Mouse (Mus musculus) forebrain, embryonic 15.5 days (tissue): ENCODE results near the gene H2afy2. TPM values are rescaled to one million over a fixed set of nuclear protein-coding genes. Genes with fewer than 3 reads are reported as not detected.

Experiments used
- ATAC-seq: fragments of 200-750 bp; cut with Nextera tagmentation; replicated peaks from 2 replicates; pipeline ENCODE4 v1.8.0; 2017; ENCODE audit warnings: mild to moderate bottlenecking, moderate TSS enrichment, moderate library complexity
- H3K27ac ChIP-seq: fragments of 300-500 bp; sonication (generic); replicated peaks from 2 replicates; pipeline ENCODE4 v1.5.1; 2015; ENCODE audit warnings: mild to moderate bottlenecking, inconsistent platforms
- H3K27me3 ChIP-seq: fragments of 300-500 bp; sonication (generic); 2 replicates; pipeline ENCODE4 v1.6.1; 2015; ENCODE audit warnings: inconsistent platforms
- H3K36me3 ChIP-seq: fragments of 300-500 bp; sonication (generic); 2 replicates; pipeline ENCODE4 v1.6.1; 2015; ENCODE audit warnings: mild to moderate bottlenecking, inconsistent platforms
- H3K4me1 ChIP-seq: fragments of 300-500 bp; sonication (generic); 2 replicates; pipeline ENCODE4 v1.6.1; 2015; ENCODE audit warnings: inconsistent platforms
- H3K4me2 ChIP-seq: fragments of 300-500 bp; sonication (generic); replicated peaks from 2 replicates; pipeline ENCODE4 v1.6.1; 2015; ENCODE audit warnings: mild to moderate bottlenecking, inconsistent platforms
- H3K4me3 ChIP-seq: fragments of 300-500 bp; sonication (generic); 2 replicates; pipeline ENCODE4 v1.5.1; 2015; ENCODE audit warnings: mild to moderate bottlenecking, inconsistent platforms
- H3K9ac ChIP-seq: fragments of 300-500 bp; sonication (generic); replicated peaks from 2 replicates; pipeline ENCODE4 v1.6.1; 2015; ENCODE audit warnings: mild to moderate bottlenecking, inconsistent platforms
- H3K9me3 ChIP-seq: fragments of 300-500 bp; sonication (generic); 2 replicates; pipeline ENCODE4 v1.6.1; 2016; ENCODE audit warnings: inconsistent platforms
- WGBS: fragments of 180-500 bp; shearing (Covaris S2); methylation state at CpG from one replicate; pipeline ENCODE4 v1.1.7; 2015; ENCODE audit warnings: mixed read lengths; 5-methylcytosine and 5-hydroxymethylcytosine counted together
- polyA plus RNA-seq: library from polyadenylated mRNA; unstranded; fragments of >200 nt; fragmentation: Nextera tagmentation; extraction: Ambion mirVana; gene quantifications from 2 replicates; pipeline ENCODE4 v1.2.1, GENCODE M21; 2015

The H2afy2 gene
- polyA plus RNA-seq, 1 experiment from 2014 or later = 312 TPM

DNA sequence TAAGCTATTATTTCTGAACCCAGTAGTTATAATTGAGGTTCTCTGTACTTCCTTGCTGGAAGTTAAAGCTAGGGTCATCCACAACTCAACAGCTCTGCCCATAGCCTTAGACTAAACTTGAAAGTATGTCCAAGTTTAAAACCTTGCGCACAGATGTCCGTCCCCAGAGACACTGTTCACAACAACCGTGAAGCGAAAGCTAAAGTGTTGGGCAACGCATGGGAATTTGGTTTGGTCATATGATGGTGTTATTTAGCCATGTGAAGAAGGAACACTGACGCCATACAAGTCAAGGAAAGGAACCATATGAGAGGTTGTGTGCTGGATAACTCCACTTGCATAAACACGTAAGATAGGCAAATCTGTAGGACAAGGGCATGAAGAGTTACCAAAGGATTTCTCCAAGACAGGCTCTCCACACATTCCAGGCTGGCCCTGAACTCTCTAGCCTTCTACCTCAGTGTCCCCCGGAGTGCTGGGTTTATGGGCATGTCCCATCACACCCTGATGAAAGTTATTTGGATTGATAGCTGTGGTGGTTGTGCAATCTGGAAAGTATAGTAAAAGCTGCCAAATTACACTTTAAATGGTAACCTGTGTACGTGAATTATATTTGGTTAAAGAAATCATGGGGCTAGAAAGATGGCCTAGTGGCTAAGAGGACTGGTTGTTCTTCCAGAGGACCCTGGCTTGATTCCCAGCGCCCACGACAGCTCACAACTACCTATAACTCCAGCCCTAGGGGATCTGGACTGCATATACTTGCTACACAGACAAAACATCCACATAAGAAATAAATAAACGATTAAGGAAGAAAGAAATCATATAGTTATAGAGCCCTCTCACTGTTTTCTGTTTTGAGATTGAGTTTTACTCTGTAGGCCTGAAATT, 66.3 kb downstream of the H2afy2 start:
- Histone ChIP-seq H3K4me3 (no peak overlapping the region), H3K27ac (no peak overlapping the region), H3K4me1 (peaks cover 8% of the 10 kb centered on the region; the same call in 1 of the 2 replicates), H3K9ac (no peak overlapping the region), H3K27me3 (no peaks in the 10 kb centered on the region), H3K36me3 (no peaks in the 10 kb centered on the region), H3K4me2 (no peak overlapping the region), H3K9me3 (no peaks in the 10 kb centered on the region)
- no peak for ATAC-seq
- WGBS = 90% methylated on average over 12 of the region's 12 CpGs

DNA sequence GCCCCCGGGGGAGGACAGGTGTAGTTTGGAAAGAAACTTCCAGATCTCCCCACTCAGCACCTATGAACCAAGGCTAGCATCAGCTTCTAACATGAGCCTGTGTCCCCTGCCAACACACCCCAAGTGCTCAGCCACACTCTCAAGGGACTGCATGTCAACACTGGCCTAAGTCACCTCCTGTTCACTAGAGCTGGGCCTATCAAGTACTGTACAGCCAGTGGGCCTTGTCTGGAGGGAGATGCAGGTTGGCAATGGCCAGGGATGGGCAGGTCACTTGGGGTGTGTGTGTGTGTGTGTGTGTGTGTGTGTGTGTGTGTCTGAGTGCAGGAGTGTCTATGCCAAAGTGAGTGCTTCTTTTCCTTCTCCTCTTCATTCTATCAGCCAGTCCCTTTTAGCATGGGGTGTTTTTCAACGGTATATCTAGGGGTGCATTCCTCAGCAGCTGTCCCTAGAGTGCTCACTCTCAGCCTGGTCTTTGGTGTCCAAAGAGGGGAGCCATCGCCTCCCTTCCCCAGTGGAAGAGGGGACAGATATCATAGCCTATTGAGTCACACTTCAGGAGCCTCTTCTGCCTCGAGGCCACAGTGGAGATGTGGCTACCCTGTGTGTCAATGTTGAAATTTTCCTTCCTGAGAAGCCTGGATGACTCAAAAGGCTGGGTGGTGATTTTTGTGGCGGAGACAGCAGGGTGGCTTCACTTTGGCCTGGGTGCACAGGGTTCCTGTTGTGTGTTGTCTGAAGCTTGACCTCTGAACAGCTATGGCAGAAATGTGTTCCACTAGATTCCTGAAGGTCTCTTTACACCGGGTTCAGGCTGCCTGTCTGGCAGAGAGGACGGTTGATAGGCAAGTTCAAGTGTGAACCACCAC, 67.7 kb downstream of the H2afy2 start:
- no peaks in the 10 kb centered on the region for H3K27me3 ChIP-seq
- no peak overlapping the region for H3K4me3 ChIP-seq
- H3K4me2 ChIP-seq = peak overlapping the region; percentile 65; the same call in 1 of the 2 replicates
- no peak overlapping the region for H3K9ac ChIP-seq
- no peaks in the 10 kb centered on the region for H3K9me3 ChIP-seq
- ATAC-seq = no peak
- H3K4me1 ChIP-seq = peaks cover 8% of the 10 kb centered on the region; the same call in 1 of the 2 replicates
- WGBS = 79% methylated on average over 7 of the region's 7 CpGs
- no peaks in the 10 kb centered on the region for H3K36me3 ChIP-seq
- no peak overlapping the region for H3K27ac ChIP-seq

DNA sequence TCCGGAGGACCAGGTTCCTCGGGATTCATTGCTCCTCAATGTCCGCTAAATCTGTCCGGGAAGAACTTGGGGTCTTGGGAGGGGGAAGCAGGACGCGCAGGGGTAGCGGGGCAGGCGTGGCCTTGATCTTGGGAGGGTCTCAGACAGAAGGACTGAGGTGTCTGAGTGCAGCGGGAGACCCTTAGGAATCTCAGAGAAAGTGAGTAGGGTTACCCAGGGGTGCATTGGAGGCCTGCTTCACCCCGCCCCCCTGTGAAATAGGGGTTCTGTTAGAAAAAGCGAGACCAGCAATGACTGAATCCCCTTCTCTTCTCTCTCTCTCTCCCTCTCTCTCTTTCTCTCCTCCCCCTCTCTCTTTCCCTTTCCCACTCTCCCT, 68.5 kb downstream of the H2afy2 start:
- Histone ChIP-seq H3K9ac (peak overlapping the region; percentile 36), H3K4me2 (peak overlapping the region; percentile 65), H3K27me3 (no peaks in the 10 kb centered on the region), H3K4me3 (peak overlapping the region; percentile 45), H3K9me3 (no peaks in the 10 kb centered on the region), H3K27ac (no peak overlapping the region), H3K4me1 (peaks cover 8% of the 10 kb centered on the region; the same call in 1 of the 2 replicates), H3K36me3 (no peaks in the 10 kb centered on the region)
- 6% methylated on average over 11 of the region's 11 CpGs for WGBS
- peak; percentile 58 for ATAC-seq

DNA sequence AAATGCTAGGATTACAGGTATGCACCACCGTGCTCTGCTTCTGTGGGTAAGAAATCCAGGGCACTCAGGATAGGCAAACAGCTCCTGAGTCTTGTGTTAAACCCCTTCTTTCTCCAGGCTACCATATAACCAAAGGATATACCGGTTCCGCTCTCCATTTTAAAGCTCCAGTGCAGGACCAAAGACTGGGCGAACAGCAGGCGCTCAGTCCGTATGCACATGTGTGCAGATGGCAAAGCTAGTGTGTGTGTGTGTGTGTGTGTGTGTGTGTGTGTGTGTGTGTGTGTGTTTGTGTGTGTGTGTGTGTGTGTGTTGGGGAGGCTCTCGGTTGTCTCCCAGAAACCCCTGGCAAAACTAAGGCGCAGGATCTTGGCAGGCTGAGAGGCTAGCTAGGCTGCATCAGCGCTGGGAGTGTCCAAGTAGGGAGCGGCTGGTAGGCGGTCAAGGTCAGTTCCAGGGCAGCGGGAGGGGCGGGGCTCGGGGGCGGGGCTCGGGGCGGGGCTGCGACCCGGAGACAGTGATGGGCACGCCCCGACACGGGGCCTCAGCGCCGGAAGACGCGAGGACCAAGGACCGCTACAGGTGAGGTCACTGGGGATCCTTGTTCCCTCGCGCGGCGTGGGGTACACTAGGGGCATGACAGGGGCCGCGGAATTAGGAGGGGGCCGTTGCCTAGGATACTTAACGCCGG, 69.0 kb downstream of the H2afy2 start, which contains the start of gene Aifm2:
Gene Aifm2, plus strand, starts transcription at position 493 of the 691 bp plus-strand sequence.
- Histone ChIP-seq H3K27ac (no peak within 1 kb of the TSS), H3K27me3 (no peaks in the 10 kb centered on the region), H3K9me3 (no peaks in the 10 kb centered on the region), H3K4me2 (peak within 1 kb of the TSS; percentile 65), H3K4me3 (peak within 1 kb of the TSS; percentile 45), H3K36me3 (no peaks in the 10 kb centered on the region), H3K9ac (peak within 1 kb of the TSS; percentile 36), H3K4me1 (peaks cover 8% of the 10 kb centered on the region; the same call in 1 of the 2 replicates)
- 19% methylated on average over 23 of the region's 36 CpGs for WGBS
- peak; percentile 58; the same call in 1 of the 2 replicates for ATAC-seq

DNA sequence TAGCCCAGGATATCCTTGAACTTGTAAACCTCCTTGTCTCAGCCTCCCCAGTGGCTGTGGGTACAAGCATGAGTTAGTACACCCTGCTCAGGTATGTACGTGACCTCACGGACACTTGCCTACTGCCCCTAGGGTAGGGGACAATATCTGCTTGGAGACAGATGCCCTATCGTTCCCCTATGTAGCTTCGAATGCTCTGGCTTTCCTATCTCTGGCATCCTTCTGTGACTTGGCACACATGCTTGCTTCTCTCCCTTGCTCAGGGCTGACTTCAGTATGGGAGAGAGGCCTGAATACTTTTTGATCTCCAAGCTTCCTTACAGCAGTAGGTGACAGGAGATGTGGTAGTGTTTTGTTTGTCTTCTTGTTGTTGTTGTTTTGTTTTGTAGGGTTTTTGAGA, 69.8 kb downstream of the H2afy2 start:
- no peaks in the 10 kb centered on the region for H3K27me3 ChIP-seq
- no peaks in the 10 kb centered on the region for H3K36me3 ChIP-seq
- ATAC-seq = no peak
- no peak overlapping the region for H3K4me3 ChIP-seq
- peaks cover 8% of the 10 kb centered on the region; the same call in 1 of the 2 replicates for H3K4me1 ChIP-seq
- no peak overlapping the region for H3K27ac ChIP-seq
- H3K9me3 ChIP-seq = no peaks in the 10 kb centered on the region
- WGBS = 88% methylated on average over 4 of the region's 4 CpGs
- H3K4me2 ChIP-seq = no peak overlapping the region
- no peak overlapping the region for H3K9ac ChIP-seq

DNA sequence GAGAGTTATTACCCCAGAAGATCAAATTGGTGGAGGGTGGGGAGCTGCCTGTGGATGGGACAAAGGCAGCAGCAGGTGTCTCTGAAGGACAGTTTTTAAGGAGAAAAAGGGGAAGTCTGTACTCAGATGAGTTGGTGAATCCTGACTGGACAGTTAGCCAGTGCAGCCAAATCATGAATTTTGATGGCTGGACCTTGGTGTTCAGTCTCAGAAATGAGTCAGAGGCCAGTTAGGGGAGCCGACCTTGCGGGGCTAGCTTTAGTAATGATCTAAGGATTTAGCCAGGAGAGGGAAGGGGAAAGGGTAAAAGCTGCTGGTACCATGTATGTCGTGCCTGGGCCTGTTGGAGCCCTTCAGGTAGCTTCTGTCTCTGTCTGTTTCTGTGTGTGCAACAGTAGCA, 70.3 kb downstream of the H2afy2 start:
- H3K27ac ChIP-seq = no peak overlapping the region
- no peak overlapping the region for H3K4me2 ChIP-seq
- no peak overlapping the region for H3K9ac ChIP-seq
- ATAC-seq = no peak
- H3K27me3 ChIP-seq = no peaks in the 10 kb centered on the region
- 67% methylated on average over 3 of the region's 3 CpGs for WGBS
- H3K9me3 ChIP-seq = no peaks in the 10 kb centered on the region
- no peak overlapping the region for H3K4me3 ChIP-seq
- H3K36me3 ChIP-seq = no peaks in the 10 kb centered on the region
- H3K4me1 ChIP-seq = peaks cover 8% of the 10 kb centered on the region; the same call in 1 of the 2 replicates

DNA sequence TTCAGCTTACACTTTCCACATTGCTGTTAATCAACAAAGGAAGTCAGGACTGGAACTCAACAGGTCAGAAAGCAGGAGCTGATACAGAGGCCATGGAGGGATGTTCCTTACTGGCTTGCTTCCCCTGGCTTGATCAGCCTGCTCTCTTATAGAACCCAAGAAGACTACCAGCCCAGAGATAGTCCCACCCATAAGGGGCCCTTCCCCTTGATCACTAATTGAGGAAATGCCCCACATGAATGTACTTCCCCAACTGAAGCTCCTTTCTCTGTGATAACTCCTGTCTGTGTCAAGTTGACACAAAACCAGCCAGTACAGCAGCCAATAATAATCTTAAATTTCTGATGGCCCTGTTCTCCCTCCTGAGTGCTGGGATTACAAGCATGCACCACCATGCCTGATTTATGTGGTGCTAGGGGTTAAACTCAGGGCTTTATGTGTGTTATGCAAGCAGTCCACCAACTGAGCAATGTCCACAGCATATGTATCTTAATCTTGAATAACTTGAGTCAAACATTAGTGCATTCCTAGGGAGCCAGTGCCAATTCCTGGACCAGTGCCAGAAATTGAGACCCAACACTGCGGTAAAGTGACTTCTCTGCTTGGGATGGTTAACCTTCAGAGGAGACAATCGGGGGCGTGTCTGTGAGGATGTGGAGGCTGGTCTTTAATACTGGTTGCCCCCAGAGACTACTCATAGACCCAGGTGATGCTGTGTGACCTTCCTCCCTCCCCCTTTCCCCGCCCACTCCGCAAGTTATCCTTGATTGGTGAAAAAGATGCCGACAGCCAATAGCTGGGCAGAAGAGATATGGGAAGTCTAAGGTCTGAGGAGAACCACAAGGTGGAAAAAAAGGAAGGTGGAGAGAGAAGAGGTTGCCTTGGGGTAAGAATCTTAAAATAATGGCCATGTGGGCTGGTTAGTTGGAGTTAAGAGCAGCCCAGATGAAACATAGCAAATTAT, 77.3 kb downstream of the H2afy2 start:
- no peak for ATAC-seq
- Histone ChIP-seq H3K36me3 (peaks cover 14% of the 10 kb centered on the region), H3K4me1 (no peaks in the 10 kb centered on the region), H3K9ac (no peak overlapping the region), H3K27ac (no peak overlapping the region), H3K9me3 (no peaks in the 10 kb centered on the region), H3K4me2 (no peak overlapping the region), H3K27me3 (no peaks in the 10 kb centered on the region), H3K4me3 (no peak overlapping the region)
- 83% methylated on average over 6 of the region's 6 CpGs for WGBS

DNA sequence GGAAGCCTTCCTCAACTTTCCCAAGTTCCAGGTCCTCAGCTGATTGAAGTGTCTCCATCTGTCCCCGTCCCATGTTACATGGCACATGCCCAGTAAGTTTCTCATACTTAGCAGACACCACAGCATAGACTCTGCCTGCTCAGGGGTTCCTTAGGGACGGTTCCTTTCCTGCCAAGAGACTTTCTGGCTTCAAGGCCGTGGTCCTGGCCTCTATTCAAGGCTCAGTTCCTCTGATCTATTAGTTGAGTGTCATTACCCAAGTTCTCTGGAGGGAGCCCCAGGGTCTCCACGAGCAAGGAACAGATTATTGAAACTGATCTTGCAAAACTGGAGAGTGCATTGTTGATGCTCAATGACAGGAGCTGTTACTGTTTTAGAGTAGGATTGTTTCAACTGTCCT, 79.3 kb downstream of the H2afy2 start:
- ATAC-seq = no peak
- 64% methylated on average over 4 of the region's 4 CpGs for WGBS
- no peak overlapping the region for H3K27ac ChIP-seq
- no peak overlapping the region for H3K4me3 ChIP-seq
- no peaks in the 10 kb centered on the region for H3K4me1 ChIP-seq
- H3K36me3 ChIP-seq = peaks cover 14% of the 10 kb centered on the region
- no peaks in the 10 kb centered on the region for H3K9me3 ChIP-seq
- no peaks in the 10 kb centered on the region for H3K27me3 ChIP-seq
- no peak overlapping the region for H3K9ac ChIP-seq
- no peak overlapping the region for H3K4me2 ChIP-seq

DNA sequence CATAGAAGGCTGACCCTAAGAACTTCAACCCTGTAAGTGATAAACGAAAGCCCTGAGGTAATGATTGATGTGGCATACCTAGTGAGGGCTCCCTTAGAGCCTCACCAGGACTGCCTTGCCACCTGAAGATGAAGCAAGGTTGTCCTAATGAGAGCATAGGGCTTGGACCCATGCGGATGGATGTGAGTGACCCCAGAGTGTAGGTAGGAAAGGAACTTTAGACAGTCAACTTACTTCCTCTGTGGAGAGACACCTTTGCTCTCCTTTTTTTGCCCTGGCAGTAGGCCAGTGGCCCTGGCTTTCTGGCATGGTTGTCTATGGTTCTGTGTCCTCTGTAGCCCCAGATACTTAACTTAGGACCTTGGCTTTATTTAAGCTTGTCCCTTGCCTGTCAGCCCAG, 86.9 kb downstream of the H2afy2 start:
- Histone ChIP-seq H3K4me3 (peak overlapping the region; percentile 64), H3K27me3 (no peaks in the 10 kb centered on the region), H3K36me3 (peaks cover 14% of the 10 kb centered on the region), H3K4me2 (peak overlapping the region; percentile 100), H3K9ac (peak overlapping the region; percentile 56; the same call in 1 of the 2 replicates), H3K27ac (no peak overlapping the region), H3K4me1 (peaks cover 18% of the 10 kb centered on the region), H3K9me3 (no peaks in the 10 kb centered on the region)
- no peak for ATAC-seq
- WGBS = 90% methylated on average over 2 of the region's 2 CpGs

DNA sequence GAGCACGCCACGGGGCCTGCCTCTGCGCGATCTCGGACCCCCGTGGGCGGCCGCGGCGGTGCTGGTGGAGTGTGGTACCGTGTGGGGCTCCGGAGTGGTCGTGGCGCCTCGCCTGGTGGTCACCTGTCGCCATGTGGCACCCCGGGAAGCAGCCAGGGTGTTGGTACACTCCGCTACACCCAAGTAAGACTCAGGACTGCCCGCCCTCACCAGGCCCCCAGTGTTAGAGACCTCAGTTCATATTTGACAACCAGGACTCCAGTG, 87.5 kb downstream of the H2afy2 start:
- Histone ChIP-seq H3K9me3 (no peaks in the 10 kb centered on the region), H3K36me3 (peaks cover 16% of the 10 kb centered on the region), H3K4me3 (peak overlapping the region; percentile 64), H3K27ac (no peak overlapping the region), H3K27me3 (no peaks in the 10 kb centered on the region), H3K4me1 (peaks cover 18% of the 10 kb centered on the region), H3K4me2 (peak overlapping the region; percentile 100), H3K9ac (peak overlapping the region; percentile 56)
- 15% methylated on average over 19 of the region's 19 CpGs for WGBS
- no peak for ATAC-seq
